Mouse (Mus musculus): Measurements from ENCODE around the gene Vmn1r40. TPM values are rescaled to one million over a fixed set of nuclear protein-coding genes. Genes with fewer than 3 reads are reported as not detected.
A peak's percentile ranks its signal among the peaks of the same experiment; 100 is the strongest.

The Vmn1r40 gene
- polyA plus RNA-seq, 1 experiment from 2014 or later, result not detected

GRCm38 (mm10) chr6:89673135-89673780 is 34.1 kb upstream of the Vmn1r40 start:
- H3K4me1 ChIP-seq, result no peaks in the 10 kb centered on the region
- no peak overlapping the region for H3K4me3 ChIP-seq
- 83% methylated on average over 11 of the region's 11 CpGs for WGBS
- no peak overlapping the region for H3K9ac ChIP-seq
- H3K9me3 ChIP-seq, result no peaks in the 10 kb centered on the region
- H3K27ac ChIP-seq, result no peak overlapping the region
- ATAC-seq (replicated peaks), result peak; percentile 32; the same call in 1 of the 2 replicates
- no peak overlapping the region for H3K4me2 ChIP-seq
- H3K27me3 ChIP-seq (replicated peaks), result no peaks in the 10 kb centered on the region
- no peaks in the 10 kb centered on the region; the same call in 1 of the 2 replicates for H3K36me3 ChIP-seq (replicated peaks)

- no peak for ATAC-seq (replicated peaks)
- H3K27me3 ChIP-seq (replicated peaks), result no peaks in the 10 kb centered on the region
- H3K36me3 ChIP-seq (replicated peaks), result no peaks in the 10 kb centered on the region; the same call in 1 of the 2 replicates
- peaks cover 2% of the 10 kb centered on the region; the same call in 1 of the 2 replicates for H3K4me1 ChIP-seq
- no peaks in the 10 kb centered on the region for H3K9me3 ChIP-seq
- no peak overlapping the region for H3K4me3 ChIP-seq
- no peak overlapping the region for H3K9ac ChIP-seq
- 73% methylated on average over 4 of the region's 4 CpGs for WGBS
- no peak overlapping the region for H3K27ac ChIP-seq
- no peak overlapping the region for H3K4me2 ChIP-seq
Observed at GRCm38 (mm10) chr6:89678522-89678921, 28.8 kb upstream of the Vmn1r40 start.

GRCm38 (mm10) chr6:89679291-89679835 is 28.0 kb upstream of the Vmn1r40 start:
- H3K4me1 ChIP-seq, result peaks cover 2% of the 10 kb centered on the region; the same call in 1 of the 2 replicates
- 24% methylated on average over 10 of the region's 10 CpGs for WGBS
- H3K27ac ChIP-seq, result no peak overlapping the region
- H3K27me3 ChIP-seq (replicated peaks), result no peaks in the 10 kb centered on the region
- no peak overlapping the region for H3K4me2 ChIP-seq
- peak; percentile 74 for ATAC-seq (replicated peaks)
- H3K9ac ChIP-seq, result no peak overlapping the region
- H3K9me3 ChIP-seq, result no peaks in the 10 kb centered on the region
- no peaks in the 10 kb centered on the region; the same call in 1 of the 2 replicates for H3K36me3 ChIP-seq (replicated peaks)
- H3K4me3 ChIP-seq, result no peak overlapping the region

DNA sequence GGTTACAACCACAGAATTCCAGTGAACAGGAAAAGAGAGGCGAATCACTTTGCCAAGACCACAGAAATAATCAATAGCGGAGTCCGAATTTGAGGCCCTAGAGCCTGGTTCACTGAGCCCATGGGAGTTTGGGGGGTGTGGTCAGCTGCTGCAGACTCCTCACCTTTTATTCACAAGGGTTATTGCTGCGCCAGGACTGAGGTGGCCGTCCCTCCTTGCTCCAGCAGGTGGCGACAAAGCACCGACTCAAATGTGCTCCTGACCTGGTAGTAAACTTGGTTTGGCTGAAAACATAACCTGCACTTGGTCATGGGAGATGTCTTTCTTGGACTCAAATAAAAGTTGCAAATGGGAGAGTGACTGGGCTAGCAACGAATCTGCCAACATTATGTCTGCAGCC is 27.2 kb upstream of the Vmn1r40 start:
- H3K27me3 ChIP-seq (replicated peaks), result no peaks in the 10 kb centered on the region
- peak; percentile 71; the same call in 1 of the 2 replicates for ATAC-seq (replicated peaks)
- H3K4me1 ChIP-seq, result peaks cover 2% of the 10 kb centered on the region; the same call in 1 of the 2 replicates
- no peak overlapping the region for H3K4me3 ChIP-seq
- no peaks in the 10 kb centered on the region; the same call in 1 of the 2 replicates for H3K36me3 ChIP-seq (replicated peaks)
- H3K9me3 ChIP-seq, result no peaks in the 10 kb centered on the region
- H3K4me2 ChIP-seq, result no peak overlapping the region
- 13% methylated on average over 8 of the region's 8 CpGs for WGBS
- no peak overlapping the region for H3K9ac ChIP-seq
- H3K27ac ChIP-seq, result no peak overlapping the region

DNA sequence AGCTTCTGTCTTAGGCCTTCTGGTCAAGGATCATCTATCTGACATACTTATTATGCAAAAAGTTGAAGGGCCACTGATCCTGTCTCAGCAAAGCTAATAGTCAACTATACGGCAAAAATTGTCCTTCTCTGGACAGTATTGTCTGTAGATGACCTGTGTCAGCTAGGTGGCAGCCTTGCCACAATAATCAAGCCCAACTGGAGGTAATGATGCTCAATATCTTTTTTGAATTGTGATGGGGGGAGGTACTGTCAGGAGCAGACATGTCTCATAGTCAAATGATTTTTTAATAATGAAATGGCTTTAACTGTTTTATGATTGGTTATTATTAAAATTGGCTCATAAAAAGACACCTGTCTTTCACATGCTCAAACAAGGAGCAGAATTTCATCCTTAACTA is 23.1 kb upstream of the Vmn1r40 start:
- WGBS, result 55% methylated on average over 1 of the region's 1 CpGs
- H3K27me3 ChIP-seq (replicated peaks), result no peaks in the 10 kb centered on the region
- H3K27ac ChIP-seq, result no peak overlapping the region
- H3K36me3 ChIP-seq (replicated peaks), result no peaks in the 10 kb centered on the region
- no peak for ATAC-seq (replicated peaks)
- no peak overlapping the region for H3K4me3 ChIP-seq
- H3K4me1 ChIP-seq, result peaks cover 2% of the 10 kb centered on the region; the same call in 1 of the 2 replicates
- no peak overlapping the region for H3K4me2 ChIP-seq
- no peak overlapping the region for H3K9ac ChIP-seq
- no peaks in the 10 kb centered on the region for H3K9me3 ChIP-seq

- Histone ChIP-seq H3K4me3 (no peak overlapping the region), H3K27me3 (replicated peaks) (no peaks in the 10 kb centered on the region), H3K27ac (no peak overlapping the region), H3K4me1 (no peaks in the 10 kb centered on the region), H3K9ac (no peak overlapping the region), H3K9me3 (no peaks in the 10 kb centered on the region), H3K4me2 (no peak overlapping the region), H3K36me3 (replicated peaks) (no peaks in the 10 kb centered on the region)
- ATAC-seq (replicated peaks), result no peak
- 87% methylated on average over 1 of the region's 1 CpGs for WGBS
Observed at GRCm38 (mm10) chr6:89687100-89687499, 20.2 kb upstream of the Vmn1r40 start.

GRCm38 (mm10) chr6:89706624-89707023 is 716 bp upstream of the Vmn1r40 start:
- no peak for ATAC-seq (replicated peaks)
- no peaks in the 10 kb centered on the region for H3K27me3 ChIP-seq (replicated peaks)
- no peak overlapping the region for H3K4me3 ChIP-seq
- no peak overlapping the region for H3K27ac ChIP-seq
- no peak overlapping the region for H3K4me2 ChIP-seq
- 74% methylated on average over 2 of the region's 2 CpGs for WGBS
- no peaks in the 10 kb centered on the region for H3K9me3 ChIP-seq
- H3K36me3 ChIP-seq (replicated peaks), result no peaks in the 10 kb centered on the region
- H3K4me1 ChIP-seq, result no peaks in the 10 kb centered on the region
- H3K9ac ChIP-seq, result no peak overlapping the region

- no peaks in the 10 kb centered on the region for H3K9me3 ChIP-seq
Observed at GRCm38 (mm10) chr6:89718051-89718450, 10.7 kb downstream of the Vmn1r40 start.

GRCm38 (mm10) chr6:89740466-89740865 is 33.1 kb downstream of the Vmn1r40 start, which contains the start of gene Vmn1r41:
TSS of gene Vmn1r41 (plus strand) at chr6:89740766.
- Histone ChIP-seq H3K4me3 (no peak within 1 kb of the TSS), H3K4me1 (no peaks in the 10 kb centered on the region)

More at GRCm38 (mm10) chr6:89718051-89718450, 10.7 kb downstream of the Vmn1r40 start:
- ATAC-seq (replicated peaks), result no peak
- Histone ChIP-seq H3K4me1 (no peaks in the 10 kb centered on the region), H3K36me3 (replicated peaks) (no peaks in the 10 kb centered on the region), H3K9ac (no peak overlapping the region), H3K27me3 (replicated peaks) (no peaks in the 10 kb centered on the region), H3K4me2 (no peak overlapping the region), H3K27ac (no peak overlapping the region), H3K4me3 (no peak overlapping the region)

GRCm38 (mm10) chr6:89742811-89743210 is 35.5 kb downstream of the Vmn1r40 start:
- Histone ChIP-seq H3K4me3 (no peak overlapping the region), H3K27me3 (replicated peaks) (no peaks in the 10 kb centered on the region), H3K4me1 (no peaks in the 10 kb centered on the region), H3K9me3 (no peaks in the 10 kb centered on the region), H3K27ac (no peak overlapping the region), H3K36me3 (replicated peaks) (no peaks in the 10 kb centered on the region), H3K9ac (no peak overlapping the region), H3K4me2 (no peak overlapping the region)
- no peak for ATAC-seq (replicated peaks)

More at GRCm38 (mm10) chr6:89740466-89740865, 33.1 kb downstream of the Vmn1r40 start, which contains the start of gene Vmn1r41:
- no peak for ATAC-seq (replicated peaks)
- Histone ChIP-seq H3K27ac (no peak within 1 kb of the TSS), H3K9me3 (no peaks in the 10 kb centered on the region), H3K27me3 (replicated peaks) (no peaks in the 10 kb centered on the region), H3K36me3 (replicated peaks) (no peaks in the 10 kb centered on the region), H3K9ac (no peak within 1 kb of the TSS), H3K4me2 (no peak within 1 kb of the TSS)

All from midbrain, embryonic 15.5 days (tissue).